Mouse (Mus musculus) kidney, postnatal 14 days (tissue): ENCODE measurements around the gene Arid2.

Source experiments
- DNase-seq: peaks from one replicate; pipeline ENCODE4 v3.0.0; 2022; ENCODE audit warnings: mixed read lengths

Gene Arid2

GRCm38 (mm10) chr15:96345312-96345849 is 58.1 kb downstream of the Arid2 start:
- DNase-seq = peak; percentile 43

GRCm38 (mm10) chr15:96351432-96351831 is 64.1 kb downstream of the Arid2 start:
- no peak for DNase-seq

DNA sequence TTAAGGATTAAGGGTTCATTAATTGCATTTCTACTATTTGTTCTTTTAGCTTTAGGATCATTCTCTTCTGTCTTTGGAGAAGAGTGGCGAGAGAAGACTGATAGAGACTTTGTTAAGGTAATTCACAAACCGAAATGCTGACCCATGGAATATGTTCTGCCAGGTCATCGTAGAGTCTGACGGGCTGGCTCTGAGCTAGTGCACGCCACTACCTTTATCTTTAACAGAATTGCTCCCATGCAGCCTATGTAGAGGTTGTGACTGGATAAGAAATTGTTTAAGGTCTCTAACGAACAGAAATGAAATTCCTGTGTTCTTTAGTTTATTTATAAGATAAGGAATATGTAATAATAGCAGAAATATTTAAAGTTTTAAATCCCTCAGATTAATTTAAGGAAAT is 71.6 kb downstream of the Arid2 start:
- no peak for DNase-seq

- DNase-seq = no peak
Measured at GRCm38 (mm10) chr15:96360614-96361013, 73.3 kb downstream of the Arid2 start.

GRCm38 (mm10) chr15:96365351-96365750 is 78.0 kb downstream of the Arid2 start:
- DNase-seq = no peak

GRCm38 (mm10) chr15:96366176-96366963 is 79.1 kb downstream of the Arid2 start:
- DNase-seq = no peak

GRCm38 (mm10) chr15:96371311-96371710 is 84.0 kb downstream of the Arid2 start:
- no peak for DNase-seq

GRCm38 (mm10) chr15:96372628-96373027 is 85.3 kb downstream of the Arid2 start:
- DNase-seq = no peak

- peak; percentile 12 for DNase-seq
Measured at GRCm38 (mm10) chr15:96373161-96373560, 85.8 kb downstream of the Arid2 start.

- DNase-seq = no peak
Measured at GRCm38 (mm10) chr15:96376214-96376613, 88.9 kb downstream of the Arid2 start.

DNA sequence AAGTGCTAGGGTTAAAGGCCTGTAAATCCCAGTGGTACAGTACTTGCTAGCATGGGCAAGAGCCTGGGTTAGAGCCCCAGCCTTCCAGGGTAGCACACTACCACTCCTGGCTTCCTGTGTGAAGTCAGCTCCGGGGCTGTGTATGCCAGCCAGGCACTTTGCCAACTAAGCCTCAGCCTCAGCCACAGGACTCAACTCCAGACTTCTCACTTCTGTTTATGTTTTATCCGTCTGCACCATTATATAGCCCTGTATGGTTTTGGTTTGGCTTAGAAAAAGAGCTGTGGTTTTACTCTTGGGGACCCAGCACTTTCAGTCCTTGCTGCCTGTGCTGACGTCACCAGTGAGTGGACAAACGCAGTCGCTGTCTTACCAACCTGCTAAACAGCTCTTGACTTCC is 89.9 kb downstream of the Arid2 start:
- DNase-seq = peak; percentile 23

- no peak for DNase-seq
Measured at GRCm38 (mm10) chr15:96377701-96378100, 90.4 kb downstream of the Arid2 start.

DNA sequence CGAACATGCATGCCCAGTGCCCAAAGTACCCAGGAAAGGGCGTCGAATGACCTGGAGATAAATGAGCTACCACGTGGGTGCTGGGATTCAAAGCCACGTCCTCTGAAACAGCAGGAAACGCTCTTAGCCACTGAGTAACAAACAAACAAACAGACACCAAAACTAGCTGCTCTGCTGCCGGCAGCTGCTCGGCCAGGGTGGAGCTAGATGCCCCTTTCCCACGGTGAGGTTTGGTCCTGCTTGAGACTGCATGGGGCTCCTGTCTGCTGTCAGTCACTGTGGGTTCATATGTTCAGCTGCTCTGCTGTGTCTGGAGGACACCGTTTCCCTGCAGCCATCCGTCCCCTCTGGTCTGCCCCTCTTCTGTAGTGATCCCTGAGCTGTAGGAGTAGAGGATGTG is 94.9 kb downstream of the Arid2 start:
- no peak for DNase-seq

DNA sequence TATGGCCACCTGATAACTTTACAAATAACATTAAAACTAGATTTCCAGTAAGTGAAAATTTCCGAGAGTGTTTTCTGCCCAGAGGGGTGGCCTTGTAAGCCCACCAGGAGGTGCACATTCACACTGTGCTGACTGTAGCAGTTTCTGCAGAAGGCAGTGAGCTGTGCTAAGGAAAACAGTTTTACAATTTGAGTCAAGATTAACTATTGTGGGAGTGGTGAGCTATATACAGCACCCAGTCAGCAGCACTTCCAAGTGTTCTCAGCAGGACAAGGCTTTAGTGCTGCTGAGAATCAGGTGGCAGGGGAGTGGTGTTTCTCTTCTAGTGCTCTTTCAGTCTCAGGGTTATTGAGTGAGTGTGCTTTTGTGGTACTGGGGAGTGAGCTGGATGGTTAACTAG is 101.2 kb downstream of the Arid2 start:
- DNase-seq = no peak

GRCm38 (mm10) chr15:96392878-96393277 is 105.6 kb downstream of the Arid2 start:
- no peak for DNase-seq

DNA sequence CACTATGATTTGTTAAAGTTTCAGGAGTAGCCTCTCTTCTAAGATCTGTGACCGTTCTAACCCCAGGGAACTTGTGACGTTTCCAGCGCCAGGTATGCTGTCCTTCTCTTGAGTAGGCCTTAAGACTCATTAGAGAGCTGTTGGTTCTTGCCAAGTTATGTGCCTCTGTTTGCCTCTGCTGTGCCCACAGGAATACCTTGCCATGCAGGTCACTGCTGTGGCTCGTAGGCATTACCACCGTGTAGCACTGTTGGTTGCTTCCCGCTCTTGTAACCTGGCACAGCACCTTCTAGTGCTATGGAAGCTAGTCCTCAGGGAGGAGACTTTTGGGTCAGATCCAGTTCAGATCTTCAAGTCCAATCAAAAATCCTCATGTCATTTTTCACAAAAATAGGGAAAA is 107.8 kb downstream of the Arid2 start:
- no peak for DNase-seq

GRCm38 (mm10) chr15:96396641-96397344 is 109.5 kb downstream of the Arid2 start:
- DNase-seq = no peak

DNA sequence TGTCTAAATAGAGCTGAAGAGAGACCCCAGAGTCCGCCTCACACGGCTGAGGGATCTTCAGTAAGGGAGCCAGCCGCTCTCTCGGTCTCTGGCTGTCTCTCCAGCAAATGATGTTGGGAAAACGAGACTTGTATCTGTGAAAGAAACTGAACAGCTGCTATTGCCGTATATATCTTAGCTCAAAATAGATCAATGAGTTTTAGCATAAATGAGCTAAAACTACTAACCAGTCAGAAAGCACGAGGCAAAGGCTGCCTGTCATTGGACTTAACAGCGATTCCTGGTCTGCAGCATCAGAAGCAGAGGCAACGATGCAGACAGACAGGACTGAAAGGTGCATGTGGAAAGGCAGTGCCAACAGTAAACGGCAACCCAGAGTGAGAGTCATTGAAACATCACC is 111.0 kb downstream of the Arid2 start:
- DNase-seq = no peak

DNA sequence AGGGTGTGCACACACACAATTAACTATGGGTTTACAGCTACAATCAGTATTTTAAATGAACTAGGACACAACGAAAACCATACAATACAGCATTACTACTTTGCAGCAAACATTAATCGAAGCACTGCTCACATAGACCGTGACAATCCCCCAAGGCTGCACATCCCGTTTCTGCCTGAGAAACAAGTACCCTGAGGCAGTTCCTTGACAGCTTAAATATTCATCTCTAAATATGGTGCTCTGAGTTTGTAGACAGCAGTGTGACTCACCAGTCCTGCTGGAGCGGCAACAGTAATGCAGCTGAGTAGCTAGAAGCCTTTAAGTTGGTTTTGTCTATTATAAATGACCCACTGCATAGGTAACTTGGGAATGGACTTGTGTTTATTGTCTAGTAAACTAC is 118.2 kb downstream of the Arid2 start:
- DNase-seq = no peak

- no peak for DNase-seq
Measured at GRCm38 (mm10) chr15:96406253-96406652, 118.9 kb downstream of the Arid2 start.

- no peak for DNase-seq
Measured at GRCm38 (mm10) chr15:96407151-96407550, 119.8 kb downstream of the Arid2 start.

DNA sequence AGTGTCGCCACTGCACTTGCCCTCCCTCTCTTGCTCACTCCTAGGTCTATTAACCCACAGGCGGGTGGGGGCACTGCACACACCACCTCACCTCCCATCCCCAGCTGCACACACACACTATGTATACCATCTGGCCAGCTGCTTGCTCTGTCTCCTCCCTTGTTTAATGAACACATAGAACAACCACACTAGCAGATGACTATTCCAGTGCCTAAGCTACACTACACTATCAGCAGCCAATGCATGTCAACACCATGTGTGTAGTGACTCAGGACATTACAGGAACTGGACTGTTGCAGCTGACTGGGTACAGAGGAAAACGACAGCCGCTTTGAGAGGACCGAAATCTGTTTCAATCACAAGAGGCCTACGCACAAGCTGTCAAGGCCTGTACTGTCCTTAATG is 121.4 kb downstream of the Arid2 start:
- no peak for DNase-seq

- DNase-seq = no peak
Measured at GRCm38 (mm10) chr15:96418161-96418560, 130.8 kb downstream of the Arid2 start.

DNA sequence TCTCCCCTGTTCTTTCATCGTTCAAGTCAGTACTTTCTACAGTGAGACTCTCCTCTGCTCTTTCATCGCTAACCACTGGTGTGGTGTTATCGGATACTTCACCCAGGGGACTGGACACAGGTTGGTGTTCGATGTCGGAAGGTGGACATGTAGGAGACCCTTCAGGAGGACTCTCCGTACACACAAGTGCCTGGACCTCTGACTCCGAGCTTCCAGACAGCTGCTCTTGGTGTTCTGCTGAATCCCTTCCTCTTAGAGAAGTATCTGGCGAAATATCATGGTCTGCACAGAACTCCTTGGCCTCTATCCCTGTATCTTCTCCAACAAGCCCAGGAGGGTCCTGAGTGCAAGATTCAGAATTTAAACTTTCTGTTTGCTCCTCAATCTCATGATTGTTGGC is 132.6 kb downstream of the Arid2 start:
- DNase-seq = no peak
